Mouse (Mus musculus): ENCODE results near the gene Aen. TPM values are rescaled to one million over a fixed set of nuclear protein-coding genes. Genes with fewer than 3 reads are reported as not detected.
A peak's percentile ranks its signal among the peaks of the same experiment; 100 is the strongest.

Aen gene
- polyA plus RNA-seq, 1 experiment from 2014 or later = 42.0 TPM

- Histone ChIP-seq H3K9ac (no peak overlapping the region), H3K4me2 (replicated peaks) (no peak overlapping the region), H3K4me3 (no peak overlapping the region), H3K4me1 (peaks cover 5% of the 10 kb centered on the region; the same call in 1 of the 2 replicates), H3K36me3 (no peaks in the 10 kb centered on the region), H3K27ac (no peak overlapping the region), H3K9me3 (no peaks in the 10 kb centered on the region), H3K27me3 (no peaks in the 10 kb centered on the region)
- no peak for ATAC-seq (ENCODE audit: low FRiP score, low read depth)
- WGBS = 75% methylated on average over 7 of the region's 7 CpGs
These were observed 26.9 kb downstream of the Aen start for GRCm38 (mm10) chr7:78922506-78922905.

- H3K27ac ChIP-seq = no peak overlapping the region
These were observed 28.6 kb downstream of the Aen start for GRCm38 (mm10) chr7:78924300-78924699.

GRCm38 (mm10) chr7:78924796-78925195 lies 29.1 kb downstream of the Aen start:
- H3K36me3 ChIP-seq = no peaks in the 10 kb centered on the region
- H3K4me2 ChIP-seq (replicated peaks) = no peak overlapping the region
- no peak overlapping the region for H3K9ac ChIP-seq
- 70% methylated on average over 7 of the region's 7 CpGs for WGBS
- no peak overlapping the region for H3K27ac ChIP-seq
- H3K4me3 ChIP-seq = no peak overlapping the region
- no peaks in the 10 kb centered on the region for H3K27me3 ChIP-seq
- peak; percentile 49 for ATAC-seq (ENCODE audit: low FRiP score, low read depth)
- H3K4me1 ChIP-seq = peaks cover 5% of the 10 kb centered on the region; the same call in 1 of the 2 replicates
- H3K9me3 ChIP-seq = no peaks in the 10 kb centered on the region

More at GRCm38 (mm10) chr7:78924300-78924699, 28.6 kb downstream of the Aen start:
- Histone ChIP-seq H3K36me3 (no peaks in the 10 kb centered on the region), H3K4me3 (no peak overlapping the region), H3K4me2 (replicated peaks) (no peak overlapping the region), H3K9me3 (no peaks in the 10 kb centered on the region), H3K4me1 (peaks cover 5% of the 10 kb centered on the region; the same call in 1 of the 2 replicates), H3K27me3 (no peaks in the 10 kb centered on the region), H3K9ac (no peak overlapping the region)
- ATAC-seq (ENCODE audit: low FRiP score, low read depth) = 0 out of 2 replicates have a peak, but pooled peaks have one; percentile 9
- 9% methylated on average over 6 of the region's 6 CpGs for WGBS

GRCm38 (mm10) chr7:78925680-78926079 lies 30.0 kb downstream of the Aen start:
- H3K27me3 ChIP-seq = no peaks in the 10 kb centered on the region
- H3K27ac ChIP-seq = peak overlapping the region; percentile 59; the same call in 1 of the 2 replicates
- H3K4me1 ChIP-seq = peaks cover 5% of the 10 kb centered on the region; the same call in 1 of the 2 replicates
- peak overlapping the region; percentile 52; the same call in 1 of the 2 replicates for H3K9ac ChIP-seq
- H3K36me3 ChIP-seq = no peaks in the 10 kb centered on the region
- ATAC-seq (ENCODE audit: low FRiP score, low read depth) = no peak
- no peak overlapping the region for H3K4me3 ChIP-seq
- H3K9me3 ChIP-seq = no peaks in the 10 kb centered on the region
- 68% methylated on average over 7 of the region's 7 CpGs for WGBS
- no peak overlapping the region for H3K4me2 ChIP-seq (replicated peaks)

GRCm38 (mm10) chr7:78926156-78926555 lies 30.5 kb downstream of the Aen start:
- no peak overlapping the region for H3K4me2 ChIP-seq (replicated peaks)
- peak overlapping the region; percentile 52; the same call in 1 of the 2 replicates for H3K9ac ChIP-seq
- ATAC-seq (ENCODE audit: low FRiP score, low read depth) = no peak
- peak overlapping the region; percentile 59; the same call in 1 of the 2 replicates for H3K27ac ChIP-seq
- no peaks in the 10 kb centered on the region for H3K27me3 ChIP-seq
- no peaks in the 10 kb centered on the region for H3K9me3 ChIP-seq
- H3K4me1 ChIP-seq = peaks cover 5% of the 10 kb centered on the region; the same call in 1 of the 2 replicates
- 86% methylated on average over 9 of the region's 9 CpGs for WGBS
- no peak overlapping the region for H3K4me3 ChIP-seq
- H3K36me3 ChIP-seq = no peaks in the 10 kb centered on the region

GRCm38 (mm10) chr7:78927266-78927665 lies 31.6 kb downstream of the Aen start:
- WGBS = 83% methylated on average over 3 of the region's 3 CpGs
- no peak for ATAC-seq (ENCODE audit: low FRiP score, low read depth)

GRCm38 (mm10) chr7:78938957-78939602 lies 43.4 kb downstream of the Aen start:
- no peak overlapping the region for H3K4me3 ChIP-seq
- ATAC-seq (ENCODE audit: low FRiP score, low read depth) = peak; percentile 74
- H3K9ac ChIP-seq = no peak overlapping the region; the same call in 1 of the 2 replicates
- WGBS = 51% methylated on average over 19 of the region's 19 CpGs
- H3K9me3 ChIP-seq = no peaks in the 10 kb centered on the region
- H3K36me3 ChIP-seq = no peaks in the 10 kb centered on the region
- no peaks in the 10 kb centered on the region for H3K27me3 ChIP-seq
- H3K27ac ChIP-seq = peak overlapping the region; percentile 67; the same call in 1 of the 2 replicates
- H3K4me2 ChIP-seq (replicated peaks) = no peak overlapping the region
- H3K4me1 ChIP-seq = peaks cover 3% of the 10 kb centered on the region; the same call in 1 of the 2 replicates

More at GRCm38 (mm10) chr7:78927266-78927665, 31.6 kb downstream of the Aen start:
- H3K36me3 ChIP-seq = no peaks in the 10 kb centered on the region
- no peak overlapping the region for H3K4me2 ChIP-seq (replicated peaks)
- H3K4me1 ChIP-seq = peaks cover 5% of the 10 kb centered on the region; the same call in 1 of the 2 replicates
- H3K27me3 ChIP-seq = no peaks in the 10 kb centered on the region
- no peak overlapping the region for H3K27ac ChIP-seq
- no peak overlapping the region for H3K4me3 ChIP-seq
- H3K9ac ChIP-seq = no peak overlapping the region
- no peaks in the 10 kb centered on the region for H3K9me3 ChIP-seq

GRCm38 (mm10) chr7:78940971-78941370 lies 45.3 kb downstream of the Aen start:
- ATAC-seq (ENCODE audit: low FRiP score, low read depth) = no peak
- Histone ChIP-seq H3K36me3 (no peaks in the 10 kb centered on the region), H3K4me2 (replicated peaks) (no peak overlapping the region), H3K9ac (no peak overlapping the region), H3K4me3 (no peak overlapping the region), H3K27ac (no peak overlapping the region), H3K9me3 (no peaks in the 10 kb centered on the region), H3K27me3 (no peaks in the 10 kb centered on the region), H3K4me1 (peaks cover 3% of the 10 kb centered on the region; the same call in 1 of the 2 replicates)
- WGBS = 89% methylated on average over 3 of the region's 3 CpGs

GRCm38 (mm10) chr7:78942544-78942943 lies 46.9 kb downstream of the Aen start:
- Histone ChIP-seq H3K4me2 (replicated peaks) (no peak overlapping the region), H3K9ac (no peak overlapping the region), H3K4me3 (no peak overlapping the region), H3K36me3 (no peaks in the 10 kb centered on the region), H3K27ac (no peak overlapping the region), H3K27me3 (no peaks in the 10 kb centered on the region), H3K4me1 (peaks cover 3% of the 10 kb centered on the region; the same call in 1 of the 2 replicates), H3K9me3 (no peaks in the 10 kb centered on the region)
- no peak for ATAC-seq (ENCODE audit: low FRiP score, low read depth)
- 82% methylated on average over 2 of the region's 2 CpGs for WGBS

- peak overlapping the region; percentile 40; the same call in 1 of the 2 replicates for H3K27ac ChIP-seq
- H3K4me2 ChIP-seq (replicated peaks) = peak overlapping the region; percentile 51
- H3K4me1 ChIP-seq = peaks cover 26% of the 10 kb centered on the region
- H3K4me3 ChIP-seq = peak overlapping the region; percentile 11
- no peaks in the 10 kb centered on the region for H3K36me3 ChIP-seq
- 14% methylated on average over 11 of the region's 11 CpGs for WGBS
- peak; percentile 62; the same call in 1 of the 2 replicates for ATAC-seq (ENCODE audit: low FRiP score, low read depth)
- no peaks in the 10 kb centered on the region for H3K9me3 ChIP-seq
- no peaks in the 10 kb centered on the region for H3K27me3 ChIP-seq
- no peak overlapping the region for H3K9ac ChIP-seq
These were observed 58.4 kb downstream of the Aen start for GRCm38 (mm10) chr7:78953886-78954572.

GRCm38 (mm10) chr7:78954619-78955018 lies 59.0 kb downstream of the Aen start:
- Histone ChIP-seq H3K9ac (no peak overlapping the region), H3K4me2 (replicated peaks) (peak overlapping the region; percentile 51; the same call in 1 of the 2 replicates), H3K4me1 (peaks cover 26% of the 10 kb centered on the region), H3K27me3 (no peaks in the 10 kb centered on the region), H3K36me3 (no peaks in the 10 kb centered on the region), H3K9me3 (no peaks in the 10 kb centered on the region), H3K27ac (peak overlapping the region; percentile 40; the same call in 1 of the 2 replicates), H3K4me3 (no peak overlapping the region)
- ATAC-seq (ENCODE audit: low FRiP score, low read depth) = no peak
- WGBS = 76% methylated on average over 6 of the region's 6 CpGs

GRCm38 (mm10) chr7:78955086-78955485 lies 59.4 kb downstream of the Aen start:
- no peaks in the 10 kb centered on the region for H3K27me3 ChIP-seq
- no peak overlapping the region for H3K4me3 ChIP-seq
- H3K4me2 ChIP-seq (replicated peaks) = no peak overlapping the region
- no peaks in the 10 kb centered on the region for H3K36me3 ChIP-seq
- no peak for ATAC-seq (ENCODE audit: low FRiP score, low read depth)
- H3K4me1 ChIP-seq = peaks cover 26% of the 10 kb centered on the region
- H3K9ac ChIP-seq = no peak overlapping the region
- 78% methylated on average over 6 of the region's 6 CpGs for WGBS
- peak overlapping the region; percentile 40; the same call in 1 of the 2 replicates for H3K27ac ChIP-seq
- no peaks in the 10 kb centered on the region for H3K9me3 ChIP-seq
